Mouse (Mus musculus) kidney, adult 8-10 months (tissue): Measurements from ENCODE around the gene Snw1.
A peak's percentile ranks its signal among the peaks of the same experiment; 100 is the strongest.

Source experiments
- DNase-seq, 2 experiments: peaks; one replicate each; pipeline ENCODE4 v3.0.0; 2022

Snw1 gene

GRCm38 (mm10) chr12:87421708-87422507, 50.2 kb downstream of the Snw1 start:
- DNase-seq, result no peak

- no peak for DNase-seq
Measured at GRCm38 (mm10) chr12:87419974-87420485, 52.0 kb downstream of the Snw1 start.

GRCm38 (mm10) chr12:87418921-87419320, 53.2 kb downstream of the Snw1 start:
- no peak for DNase-seq

GRCm38 (mm10) chr12:87416690-87417089, 55.4 kb downstream of the Snw1 start:
- peak; percentile 41 to 77 for DNase-seq

GRCm38 (mm10) chr12:87415358-87415757, 56.7 kb downstream of the Snw1 start:
- no peak for DNase-seq

- peak in 1 of 2 experiments; percentile 76 for DNase-seq
Measured at GRCm38 (mm10) chr12:87413179-87413790, 58.8 kb downstream of the Snw1 start.

GRCm38 (mm10) chr12:87410999-87411398, 61.1 kb downstream of the Snw1 start:
- DNase-seq, result no peak

- DNase-seq, result no peak
Measured at GRCm38 (mm10) chr12:87409123-87409522, 63.0 kb downstream of the Snw1 start.

- peak in 1 of 2 experiments; percentile 58 for DNase-seq
Measured at GRCm38 (mm10) chr12:87407869-87408605, 64.0 kb downstream of the Snw1 start.

GRCm38 (mm10) chr12:87405721-87406120, 66.4 kb downstream of the Snw1 start:
- no peak for DNase-seq

- DNase-seq, result no peak
Measured at GRCm38 (mm10) chr12:87405165-87405564, 66.9 kb downstream of the Snw1 start.

GRCm38 (mm10) chr12:87401883-87402282, 70.2 kb downstream of the Snw1 start:
- DNase-seq, result no peak

GRCm38 (mm10) chr12:87399119-87399819, 72.8 kb downstream of the Snw1 start:
- DNase-seq, result no peak
